Mouse (Mus musculus) gastrocnemius, postnatal 4 days (tissue): ENCODE measurements around the gene Csf2ra. TPM values are rescaled to one million over a fixed set of nuclear protein-coding genes. Genes with fewer than 3 reads are reported as not detected.
"Not testable (repeated sequence)": the region's sequence is repeated elsewhere in the genome, so short reads cannot be mapped to it uniquely, and the experiment has no call there.

Source experiments
- DNase-seq, 2 experiments: peaks; one replicate each; pipeline ENCODE4 v3.0.0; 2021 to 2022; ENCODE audit warnings: low spot score in 2 of 2, mixed read lengths in 2 of 2
- total RNA-seq, 2 experiments: library from RNA; stranded (reverse); gene quantifications; 2 replicates each; pipeline ENCODE4 v1.2.3; 2021

Csf2ra gene
- total RNA-seq, 2 experiments from 2014 or later = 6.2 to 8.7 TPM

DNA sequence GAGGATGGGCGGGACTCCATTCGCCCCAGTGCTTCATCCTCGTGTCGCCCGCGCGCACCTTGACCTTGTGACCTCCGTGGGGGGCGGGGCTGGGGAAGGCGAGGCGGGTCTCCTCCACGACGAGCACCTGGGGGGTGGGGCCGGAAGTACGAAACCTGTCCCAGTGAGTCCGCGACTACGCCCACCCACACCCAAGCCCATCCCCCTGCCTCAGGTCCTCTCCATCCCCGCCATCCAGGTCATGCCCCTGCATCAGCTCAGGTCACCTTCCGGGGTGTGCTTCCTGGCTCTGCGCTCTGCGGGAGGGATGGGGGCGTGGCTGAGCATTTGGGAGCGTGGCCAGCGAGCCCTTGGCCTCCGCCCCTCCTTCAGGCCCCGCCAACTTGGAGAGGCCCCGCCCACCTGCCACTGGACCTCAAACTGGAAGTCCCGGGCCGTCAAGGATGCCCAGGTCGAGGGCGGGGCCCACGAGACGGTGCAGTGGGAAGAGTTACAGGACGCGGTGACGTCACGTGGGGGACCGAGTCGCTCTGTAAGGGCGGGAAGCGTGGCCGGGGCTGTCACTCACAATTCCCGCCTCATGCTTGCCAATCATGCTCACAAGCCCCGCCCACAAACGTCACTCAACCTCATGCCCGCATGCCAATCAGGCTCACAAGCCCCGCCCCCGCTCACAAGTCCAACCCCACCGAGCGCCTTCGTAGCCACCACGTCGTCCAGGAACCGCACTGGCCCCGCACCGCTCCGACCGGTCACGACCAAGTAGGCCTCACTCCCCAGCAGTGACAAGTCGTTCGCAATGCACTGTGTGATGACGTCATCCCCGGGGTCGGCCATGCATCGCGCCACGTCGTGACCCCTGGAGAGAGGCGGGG is 2.5 kb downstream of the Csf2ra start:
- DNase-seq = peak; percentile 34 to 54

DNA sequence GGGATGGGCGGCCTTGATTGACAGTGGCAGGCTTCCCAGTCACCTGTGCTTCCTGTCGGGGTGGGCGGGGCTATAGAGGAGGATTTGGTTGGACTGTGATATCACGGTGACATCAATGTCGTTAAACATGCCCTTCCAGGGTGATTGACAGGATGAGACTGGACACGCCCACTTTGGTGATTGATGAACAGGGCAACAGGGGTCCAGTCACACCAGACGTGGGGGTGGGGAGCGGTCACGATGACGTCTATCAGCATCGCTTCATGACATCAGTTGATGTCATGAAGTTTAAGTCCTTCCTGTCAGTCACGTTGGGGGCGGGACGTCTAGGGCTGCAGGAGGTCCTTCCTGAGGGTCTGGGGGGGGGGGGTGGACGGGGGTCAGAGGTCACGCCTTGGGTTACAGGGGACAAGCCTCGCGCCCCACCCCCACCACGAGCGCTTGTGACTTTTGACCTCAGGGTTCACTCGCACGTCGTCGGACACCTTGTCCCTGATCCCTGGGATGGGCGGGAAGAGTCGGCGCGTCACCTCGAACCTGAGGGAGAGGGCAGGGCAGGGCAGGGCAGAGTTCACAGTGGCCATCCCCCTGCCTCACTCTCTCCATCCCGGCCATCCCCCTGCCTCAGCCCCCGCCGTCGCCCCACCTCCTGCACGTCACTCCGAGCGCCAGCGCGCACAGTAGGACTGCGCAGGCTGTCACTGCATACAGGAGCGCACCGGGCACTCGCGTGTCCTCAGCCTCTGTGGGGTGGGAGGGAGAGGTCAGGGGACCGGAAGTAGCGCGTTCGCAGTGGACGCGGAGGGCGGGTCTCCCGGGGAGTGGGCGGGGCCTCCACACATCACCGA is 3.3 kb downstream of the Csf2ra start:
- DNase-seq = no peak

DNA sequence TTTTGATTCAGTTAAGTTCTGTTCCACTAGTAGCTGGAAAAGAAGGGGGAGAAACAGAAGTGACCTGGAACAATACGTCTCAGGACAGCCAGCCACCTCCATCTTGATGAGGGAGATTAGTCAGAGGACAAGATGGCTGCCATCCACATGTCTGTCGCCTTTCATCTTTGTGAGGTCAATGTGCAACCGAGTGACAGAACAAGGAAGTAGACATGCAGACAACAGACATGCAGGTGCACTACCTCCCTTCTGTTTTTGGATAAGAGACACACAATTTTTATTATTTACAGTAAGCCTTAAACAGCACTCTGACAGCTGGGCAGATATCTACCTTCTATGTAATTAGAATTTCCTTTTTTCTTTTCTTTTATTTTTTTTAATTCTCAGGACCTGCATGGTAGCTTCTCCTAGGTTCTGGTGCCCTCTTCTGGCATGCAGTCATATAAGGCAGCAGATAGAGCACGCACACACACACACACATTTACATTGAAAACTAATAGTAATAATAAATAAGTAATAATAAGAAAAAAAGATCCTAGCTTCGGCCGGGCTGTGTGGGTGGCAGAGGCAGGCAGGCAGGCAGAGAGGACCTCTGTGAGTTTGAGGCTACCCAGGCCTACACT is 4.4 kb downstream of the Csf2ra start:
- DNase-seq = no peak

DNA sequence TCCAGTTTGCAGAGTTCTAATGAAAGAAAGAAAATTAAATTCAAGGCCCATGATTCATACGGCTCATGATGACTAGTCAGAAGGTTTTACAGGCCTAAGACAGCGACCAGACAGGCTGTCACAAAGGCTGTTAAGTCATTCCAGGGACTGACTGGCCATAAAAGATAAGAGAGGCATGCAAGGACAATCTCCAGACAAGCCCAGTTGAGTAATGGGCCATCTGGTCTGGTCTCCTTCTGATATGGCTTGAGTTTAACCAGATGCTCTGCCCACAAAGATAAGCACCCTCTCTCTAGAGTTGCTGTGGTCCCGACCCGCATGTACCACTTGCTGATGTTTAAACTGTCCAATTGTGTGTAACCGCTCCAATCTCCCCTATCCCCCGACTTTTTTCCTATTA is 20.7 kb downstream of the Csf2ra start:
- not testable (repeated sequence) for DNase-seq

DNA sequence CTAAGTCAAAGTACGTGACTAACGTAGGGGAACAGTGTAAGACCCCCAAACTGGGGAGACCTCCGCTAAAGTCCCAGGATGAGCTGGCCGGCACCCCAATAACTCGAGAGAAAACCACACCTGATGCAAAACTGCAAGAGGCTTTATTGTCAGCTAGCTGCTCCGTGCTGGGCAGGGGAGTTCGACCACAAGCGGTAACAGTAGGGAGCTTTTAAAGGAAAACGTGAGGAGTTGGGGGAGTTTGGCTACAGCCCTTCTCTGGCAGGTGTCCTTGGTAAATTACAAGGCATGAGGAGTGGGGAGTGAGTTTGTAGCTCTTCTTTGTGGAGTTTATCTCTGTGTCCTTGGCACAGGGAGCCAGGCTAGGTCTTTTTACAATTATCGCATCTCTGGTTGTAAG is 28.4 kb downstream of the Csf2ra start:
- no peak for DNase-seq

DNA sequence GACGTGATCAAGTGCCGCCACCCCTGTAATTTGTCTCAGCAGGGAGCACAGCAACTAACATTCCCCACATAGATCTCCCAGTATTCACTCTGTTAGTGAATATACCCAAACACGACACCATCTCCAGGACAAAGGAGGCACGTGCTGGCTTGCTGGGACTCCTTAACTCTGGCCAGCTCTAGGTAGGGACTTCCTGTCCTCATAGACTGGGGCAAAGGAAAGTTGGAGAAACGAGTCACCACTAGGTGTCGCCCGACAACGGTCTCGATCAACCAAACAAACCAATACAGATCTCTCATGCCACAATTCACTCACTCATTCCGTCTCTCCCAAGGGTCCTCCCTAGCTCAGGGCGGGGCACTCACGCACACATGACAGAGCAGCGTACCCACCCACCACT is 28.9 kb downstream of the Csf2ra start:
- DNase-seq = peak; percentile 72 to 91

DNA sequence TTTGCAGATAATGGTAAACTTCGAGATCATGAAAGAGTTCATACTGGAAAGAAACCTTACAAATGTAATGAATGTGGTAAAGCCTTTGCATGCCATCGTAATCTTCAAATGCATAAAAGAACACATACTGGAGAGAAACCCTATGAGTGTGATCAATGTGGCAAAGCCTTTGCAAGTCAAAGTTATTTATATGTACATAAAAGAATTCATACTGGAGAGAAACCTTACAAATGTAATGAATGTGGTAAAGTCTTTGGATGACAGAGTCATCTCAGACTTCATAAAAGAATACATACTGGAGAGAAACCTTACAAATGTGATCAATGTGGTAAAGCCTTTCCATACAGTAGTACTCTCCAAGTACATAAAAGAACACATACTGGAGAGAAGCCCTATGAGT is 44.6 kb downstream of the Csf2ra start, which contains the start of gene Gm6020:
Gm6020 (plus strand) TSS at position 301 of the 400 bp plus-strand sequence.
- DNase-seq = not testable (repeated sequence)

DNA sequence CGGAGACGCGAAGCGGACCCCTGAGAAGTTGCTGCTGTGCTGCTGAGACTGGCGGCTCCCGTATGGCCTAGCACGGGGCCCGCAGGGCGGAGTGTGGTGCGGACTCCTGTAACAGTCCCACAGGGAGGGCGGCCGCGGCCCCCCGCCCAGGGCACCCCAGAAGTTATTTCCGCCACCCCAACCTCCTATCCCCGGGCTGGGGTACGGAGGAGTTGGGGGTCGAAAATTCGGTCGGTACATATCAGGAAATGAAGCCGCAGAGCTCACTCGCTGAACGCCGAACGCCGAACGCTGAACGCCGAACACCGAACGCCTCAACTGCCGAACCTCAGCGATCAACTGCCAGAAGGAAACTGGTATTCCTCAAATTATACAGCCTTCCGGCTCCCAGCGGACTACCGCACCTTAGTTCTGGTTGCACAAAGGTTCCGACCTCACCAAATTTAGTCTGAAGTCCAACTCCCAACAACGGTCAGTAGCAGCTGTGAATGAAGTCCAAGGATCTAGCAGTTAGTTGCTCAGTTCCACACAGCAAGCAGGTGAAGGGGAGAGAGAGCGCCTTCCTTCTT is 52.4 kb downstream of the Csf2ra start, which contains the start of gene Gm7102:
Gm7102 (minus strand) TSS at position 554 of the 569 bp plus-strand sequence.
- DNase-seq = no peak

Other genes with a start within 250 kb of the Csf2ra start
- 10 to 100 TPM; 16.7 to 22.8 TPM for gene Zfp950, start 87.6 kb downstream of the Csf2ra start, total RNA-seq
- gene Gm7102, start 52.1 kb downstream of the Csf2ra start, total RNA-seq = not detected
- gene Gm6020, start 44.5 kb downstream of the Csf2ra start, total RNA-seq = not detected
- gene Gm21060, start 68.6 kb upstream of the Csf2ra start, total RNA-seq = not detected